Mouse (Mus musculus): Measurements from ENCODE around the gene Aif1.
A peak's percentile ranks its signal among the peaks of the same experiment; 100 is the strongest.

Gene Aif1

GRCm38 (mm10) chr17:35166352-35167035, 9.4 kb downstream of the Aif1 start:
- peak; percentile 81 for DNase-seq (ENCODE audit: low spot score)

GRCm38 (mm10) chr17:35165451-35166155, 10.3 kb downstream of the Aif1 start:
- no peak for DNase-seq (ENCODE audit: low spot score)

GRCm38 (mm10) chr17:35164568-35165450, 11.1 kb downstream of the Aif1 start, which contains the start of gene Prrc2a:
Prrc2a (minus strand) TSS chr17:35164897.
- peak; percentile 99 for DNase-seq (ENCODE audit: low spot score)

GRCm38 (mm10) chr17:35164218-35164567, 11.7 kb downstream of the Aif1 start:
- DNase-seq (ENCODE audit: low spot score) = peak; percentile 11

- DNase-seq (ENCODE audit: low spot score) = peak; percentile 15
These were observed 12.4 kb downstream of the Aif1 start for GRCm38 (mm10) chr17:35163326-35164081.

GRCm38 (mm10) chr17:35162730-35163129, 13.1 kb downstream of the Aif1 start:
- no peak for DNase-seq (ENCODE audit: low spot score)

- DNase-seq (ENCODE audit: low spot score) = no peak
These were observed 13.7 kb downstream of the Aif1 start for GRCm38 (mm10) chr17:35162121-35162520.

- DNase-seq (ENCODE audit: low spot score) = no peak
These were observed 14.4 kb downstream of the Aif1 start for GRCm38 (mm10) chr17:35161421-35161820.

GRCm38 (mm10) chr17:35159638-35160037, 16.2 kb downstream of the Aif1 start:
- no peak for DNase-seq (ENCODE audit: low spot score)

GRCm38 (mm10) chr17:35158850-35159593, 16.8 kb downstream of the Aif1 start:
- DNase-seq (ENCODE audit: low spot score) = no peak

- no peak for DNase-seq (ENCODE audit: low spot score)
These were observed 18.1 kb downstream of the Aif1 start for GRCm38 (mm10) chr17:35157661-35158175.

- no peak for DNase-seq (ENCODE audit: low spot score)
These were observed 18.6 kb downstream of the Aif1 start for GRCm38 (mm10) chr17:35157254-35157653.

GRCm38 (mm10) chr17:35156461-35157200, 19.2 kb downstream of the Aif1 start:
- no peak for DNase-seq (ENCODE audit: low spot score)

GRCm38 (mm10) chr17:35155451-35155850, 20.4 kb downstream of the Aif1 start:
- no peak for DNase-seq (ENCODE audit: low spot score)

- DNase-seq (ENCODE audit: low spot score) = no peak
These were observed 21.3 kb downstream of the Aif1 start for GRCm38 (mm10) chr17:35154616-35155015.

- no peak for DNase-seq (ENCODE audit: low spot score)
These were observed 21.9 kb downstream of the Aif1 start for GRCm38 (mm10) chr17:35153931-35154330.

- DNase-seq (ENCODE audit: low spot score) = no peak
These were observed 22.8 kb downstream of the Aif1 start for GRCm38 (mm10) chr17:35153077-35153476.

GRCm38 (mm10) chr17:35152121-35152520, 23.7 kb downstream of the Aif1 start:
- no peak for DNase-seq (ENCODE audit: low spot score)

GRCm38 (mm10) chr17:35147922-35148639, 27.8 kb downstream of the Aif1 start:
- DNase-seq (ENCODE audit: low spot score) = no peak

GRCm38 (mm10) chr17:35147348-35147747, 28.5 kb downstream of the Aif1 start:
- DNase-seq (ENCODE audit: low spot score) = no peak
